Mouse (Mus musculus): ENCODE data around the gene Igsf8.
A peak's percentile ranks its signal among the peaks of the same experiment; 100 is the strongest.

Gene Igsf8

DNA sequence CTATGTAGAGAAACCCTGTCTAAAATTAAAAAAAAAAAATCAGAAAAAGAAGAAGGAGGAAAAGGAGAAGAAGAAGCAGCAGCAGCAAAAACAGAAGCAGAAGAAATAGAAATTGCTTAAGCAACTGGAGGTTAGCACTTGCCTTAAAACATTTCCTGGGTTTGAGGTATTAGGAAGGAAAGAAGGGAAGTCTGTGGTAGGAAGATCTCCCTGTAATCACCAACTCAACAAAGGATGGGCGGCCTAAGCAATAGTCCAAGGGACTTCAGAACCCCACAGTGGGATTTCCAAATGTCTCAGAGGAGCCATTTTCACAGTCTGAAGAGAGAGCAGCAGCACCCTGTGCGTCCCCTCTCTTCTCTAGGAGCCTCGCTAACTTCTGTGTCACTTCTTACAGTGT, 91.0 kb downstream of the Igsf8 start:
- DNase-seq: no peak

- no peak for DNase-seq
Observed at GRCm38 (mm10) chr1:172355336-172355735, 93.9 kb downstream of the Igsf8 start.

DNA sequence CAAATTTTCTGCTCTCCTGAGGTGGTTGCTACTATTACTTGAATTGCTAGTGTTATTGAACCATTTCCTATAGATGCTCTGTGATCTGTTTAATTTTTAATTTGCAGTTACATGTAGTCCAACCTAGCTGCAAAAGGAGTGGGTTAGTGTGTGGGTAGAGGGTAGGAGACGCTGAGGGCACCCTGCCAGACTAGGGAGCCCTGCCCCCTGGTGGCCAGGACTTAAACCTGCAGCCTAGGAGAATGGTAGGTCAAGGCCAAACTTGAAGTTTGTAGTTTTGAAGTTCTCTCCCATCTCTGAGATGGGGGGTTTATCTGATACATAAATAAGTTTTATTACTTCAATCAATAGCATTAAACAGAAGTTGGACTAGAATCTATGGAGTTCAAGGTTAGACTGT, 96.1 kb downstream of the Igsf8 start:
- DNase-seq: peak; percentile 83

DNA sequence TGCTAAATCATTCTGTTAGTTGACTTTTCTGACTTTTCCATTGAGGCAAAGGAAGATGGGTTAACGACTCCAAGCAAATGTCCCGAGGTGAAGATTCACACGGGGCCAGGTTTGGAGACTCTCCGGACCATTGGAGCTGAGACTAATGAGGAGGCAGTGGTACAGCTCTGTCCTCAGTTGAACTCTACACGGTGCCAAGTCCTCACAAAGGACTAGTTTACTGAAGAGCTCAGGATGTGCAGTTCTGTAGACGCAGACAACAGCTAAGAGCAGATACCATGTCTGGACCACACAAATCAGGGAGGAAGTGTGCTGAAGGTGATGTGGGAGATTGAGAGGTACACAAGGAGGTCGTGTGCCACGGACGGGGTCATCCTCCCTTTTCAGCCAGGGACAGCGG, 96.9 kb downstream of the Igsf8 start:
- DNase-seq: no peak

DNA sequence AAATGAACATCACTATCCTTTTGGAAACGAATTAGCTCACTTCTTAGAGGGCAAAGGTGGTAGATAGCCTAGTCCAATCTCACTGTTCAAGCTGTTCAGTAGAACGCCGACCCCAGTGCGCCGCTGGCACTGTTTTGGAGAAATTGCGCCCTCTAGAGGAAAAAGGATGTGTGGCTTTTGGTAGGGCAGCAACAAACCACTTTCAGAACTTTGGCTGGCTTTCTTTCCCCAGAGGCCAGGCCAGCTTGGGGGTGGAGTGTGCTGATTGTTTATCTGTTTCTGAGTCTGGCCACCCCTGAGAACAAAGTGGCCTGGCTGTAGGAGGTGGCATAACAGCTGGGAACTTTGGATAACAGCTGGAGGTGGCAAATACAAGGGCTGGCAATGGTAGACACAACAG, 103.2 kb downstream of the Igsf8 start:
- peak; percentile 68 for DNase-seq

DNA sequence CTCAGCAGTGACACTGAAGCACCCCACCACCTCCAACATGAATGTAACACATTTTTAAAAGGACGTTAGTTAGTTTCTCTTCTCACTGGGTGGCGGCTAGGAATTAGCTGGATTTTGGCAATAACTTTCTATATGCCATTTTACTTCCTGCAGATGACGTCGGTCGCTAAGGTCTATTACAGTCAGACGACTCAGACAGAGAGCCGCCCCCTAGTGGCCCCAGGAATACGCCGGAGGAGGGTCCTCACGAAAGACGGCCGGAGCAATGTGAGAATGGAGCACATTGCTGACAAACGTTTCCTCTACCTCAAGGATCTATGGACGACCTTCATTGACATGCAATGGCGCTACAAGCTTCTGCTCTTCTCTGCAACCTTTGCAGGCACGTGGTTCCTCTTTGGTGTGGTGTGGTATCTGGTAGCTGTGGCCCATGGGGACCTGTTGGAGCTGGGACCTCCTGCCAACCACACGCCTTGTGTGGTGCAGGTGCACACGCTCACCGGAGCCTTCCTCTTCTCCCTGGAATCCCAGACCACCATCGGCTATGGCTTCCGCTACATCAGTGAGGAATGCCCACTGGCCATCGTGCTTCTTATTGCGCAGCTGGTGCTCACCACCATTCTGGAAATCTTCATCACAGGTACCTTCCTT, 107.5 kb downstream of the Igsf8 start:
- DNase-seq: peak; percentile 94
